Mouse (Mus musculus): Measurements from ENCODE around the gene Tbc1d12. TPM values are rescaled to one million over a fixed set of nuclear protein-coding genes. Genes with fewer than 3 reads are reported as not detected.

The Tbc1d12 gene
- total RNA-seq, 1 experiment, result 4.8 TPM

- Histone ChIP-seq H3K36me3 (ENCODE audit: control insufficient read depth, insufficient read depth, low read length, poor library complexity, severe bottlenecking) (no peaks in the 10 kb centered on the region), H3K9me3 (ENCODE audit: control insufficient read depth, insufficient read depth, low read depth, low read length) (no peaks in the 10 kb centered on the region), H3K4me3 (ENCODE audit: insufficient read depth in 1 of 2, low read depth in 1 of 2, low read length in 2 of 2, poor library complexity in 1 of 2, severe bottlenecking in 1 of 2) (no peak overlapping the region), H3K4me1 (ENCODE audit: control insufficient read depth in 2 of 2, insufficient read depth in 2 of 2, low read length in 2 of 2, poor library complexity in 1 of 2) (peaks cover 0 to under 1% of the 10 kb centered on the region in 2 experiments; a peak in 1 of 4 replicates), H3K9ac (ENCODE audit: insufficient read depth, low read depth, low read length, poor library complexity, severe bottlenecking) (no peak overlapping the region), H3K27ac (ENCODE audit: insufficient read depth, low read depth, low read length, poor library complexity, severe bottlenecking) (no peak overlapping the region)
- DNase-seq (ENCODE audit: low read depth, low spot score), result no peak
- in situ Hi-C loops (cut with MboI; ENCODE audit: low sequenced_read_pairs in 2 of 2, unreplicated experiment in 2 of 2), result no loop called here
- no peak for TF ChIP-seq CHD2 (IDR thresholded peaks at IDR 0.05; ENCODE audit: low read depth, low read length)
- TF ChIP-seq ZC3H11A (IDR thresholded peaks at IDR 0.05; ENCODE audit: borderline replicate concordance, low read depth, low read length), result no peak
- TF ChIP-seq HCFC1 (IDR thresholded peaks at IDR 0.05; ENCODE audit: borderline replicate concordance, insufficient read depth, low read length), result no peak
- TF ChIP-seq MAFK (IDR thresholded peaks at IDR 0.05; ENCODE audit: insufficient read depth, low read depth, low read length), result no peak
- no peak for TF ChIP-seq ZNF384 (IDR thresholded peaks at IDR 0.05; ENCODE audit: low read depth, low read length)
Measured at GRCm38 (mm10) chr19:38880300-38880699, 43.9 kb downstream of the Tbc1d12 start.

- Histone ChIP-seq H3K4me1 (ENCODE audit: control insufficient read depth in 2 of 2, insufficient read depth in 2 of 2, low read length in 2 of 2, poor library complexity in 1 of 2) (no peaks in the 10 kb centered on the region), H3K9ac (ENCODE audit: insufficient read depth, low read depth, low read length, poor library complexity, severe bottlenecking) (no peak overlapping the region), H3K27ac (ENCODE audit: insufficient read depth, low read depth, low read length, poor library complexity, severe bottlenecking) (no peak overlapping the region), H3K4me3 (ENCODE audit: insufficient read depth in 1 of 2, low read depth in 1 of 2, low read length in 2 of 2, poor library complexity in 1 of 2, severe bottlenecking in 1 of 2) (no peak overlapping the region), H3K36me3 (ENCODE audit: control insufficient read depth, insufficient read depth, low read length, poor library complexity, severe bottlenecking) (no peaks in the 10 kb centered on the region), H3K9me3 (ENCODE audit: control insufficient read depth, insufficient read depth, low read depth, low read length) (no peaks in the 10 kb centered on the region)
- in situ Hi-C loops (cut with MboI; ENCODE audit: low sequenced_read_pairs in 2 of 2, unreplicated experiment in 2 of 2), result no loop called here
- no peak for DNase-seq (ENCODE audit: low read depth, low spot score)
- TF ChIP-seq CHD2 (IDR thresholded peaks at IDR 0.05; ENCODE audit: low read depth, low read length) (no peak), HCFC1 (IDR thresholded peaks at IDR 0.05; ENCODE audit: borderline replicate concordance, insufficient read depth, low read length) (no peak), ZC3H11A (IDR thresholded peaks at IDR 0.05; ENCODE audit: borderline replicate concordance, low read depth, low read length) (no peak), MAFK (IDR thresholded peaks at IDR 0.05; ENCODE audit: insufficient read depth, low read depth, low read length) (no peak), ZNF384 (IDR thresholded peaks at IDR 0.05; ENCODE audit: low read depth, low read length) (no peak)
Measured at GRCm38 (mm10) chr19:38901146-38902135, 65.1 kb downstream of the Tbc1d12 start.

- no peaks in the 10 kb centered on the region for H3K9me3 ChIP-seq (ENCODE audit: control insufficient read depth, insufficient read depth, low read depth, low read length)
Measured at GRCm38 (mm10) chr19:38902501-38902900, 66.1 kb downstream of the Tbc1d12 start.

GRCm38 (mm10) chr19:38913786-38914185 is 77.4 kb downstream of the Tbc1d12 start:
- Histone ChIP-seq H3K36me3 (ENCODE audit: control insufficient read depth, insufficient read depth, low read length, poor library complexity, severe bottlenecking) (peaks cover 2% of the 10 kb centered on the region; the same call in 1 of the 2 replicates), H3K27ac (ENCODE audit: insufficient read depth, low read depth, low read length, poor library complexity, severe bottlenecking) (no peak overlapping the region), H3K9me3 (ENCODE audit: control insufficient read depth, insufficient read depth, low read depth, low read length) (no peaks in the 10 kb centered on the region), H3K9ac (ENCODE audit: insufficient read depth, low read depth, low read length, poor library complexity, severe bottlenecking) (no peak overlapping the region), H3K4me1 (ENCODE audit: control insufficient read depth in 2 of 2, insufficient read depth in 2 of 2, low read length in 2 of 2, poor library complexity in 1 of 2) (no peaks in the 10 kb centered on the region), H3K4me3 (ENCODE audit: insufficient read depth in 1 of 2, low read depth in 1 of 2, low read length in 2 of 2, poor library complexity in 1 of 2, severe bottlenecking in 1 of 2) (no peak overlapping the region)
- DNase-seq (ENCODE audit: low read depth, low spot score), result no peak
- in situ Hi-C loops (cut with MboI; ENCODE audit: low sequenced_read_pairs in 2 of 2, unreplicated experiment in 2 of 2), result no loop called here
- TF ChIP-seq HCFC1 (IDR thresholded peaks at IDR 0.05; ENCODE audit: borderline replicate concordance, insufficient read depth, low read length) (no peak), CHD2 (IDR thresholded peaks at IDR 0.05; ENCODE audit: low read depth, low read length) (no peak), ZNF384 (IDR thresholded peaks at IDR 0.05; ENCODE audit: low read depth, low read length) (no peak), MAFK (IDR thresholded peaks at IDR 0.05; ENCODE audit: insufficient read depth, low read depth, low read length) (no peak), ZC3H11A (IDR thresholded peaks at IDR 0.05; ENCODE audit: borderline replicate concordance, low read depth, low read length) (no peak)

More at GRCm38 (mm10) chr19:38902501-38902900, 66.1 kb downstream of the Tbc1d12 start:
- Histone ChIP-seq H3K4me3 (ENCODE audit: insufficient read depth in 1 of 2, low read depth in 1 of 2, low read length in 2 of 2, poor library complexity in 1 of 2, severe bottlenecking in 1 of 2) (no peak overlapping the region), H3K36me3 (ENCODE audit: control insufficient read depth, insufficient read depth, low read length, poor library complexity, severe bottlenecking) (no peaks in the 10 kb centered on the region), H3K4me1 (ENCODE audit: control insufficient read depth in 2 of 2, insufficient read depth in 2 of 2, low read length in 2 of 2, poor library complexity in 1 of 2) (no peaks in the 10 kb centered on the region), H3K27ac (ENCODE audit: insufficient read depth, low read depth, low read length, poor library complexity, severe bottlenecking) (no peak overlapping the region), H3K9ac (ENCODE audit: insufficient read depth, low read depth, low read length, poor library complexity, severe bottlenecking) (no peak overlapping the region)
- in situ Hi-C loops (cut with MboI; ENCODE audit: low sequenced_read_pairs in 2 of 2, unreplicated experiment in 2 of 2), result no loop called here
- no peak for DNase-seq (ENCODE audit: low read depth, low spot score)
- TF ChIP-seq MAFK (IDR thresholded peaks at IDR 0.05; ENCODE audit: insufficient read depth, low read depth, low read length), result no peak
- TF ChIP-seq ZC3H11A (IDR thresholded peaks at IDR 0.05; ENCODE audit: borderline replicate concordance, low read depth, low read length), result no peak
- TF ChIP-seq CHD2 (IDR thresholded peaks at IDR 0.05; ENCODE audit: low read depth, low read length), result no peak
- no peak for TF ChIP-seq HCFC1 (IDR thresholded peaks at IDR 0.05; ENCODE audit: borderline replicate concordance, insufficient read depth, low read length)
- TF ChIP-seq ZNF384 (IDR thresholded peaks at IDR 0.05; ENCODE audit: low read depth, low read length), result no peak

All from ES-E14 (cell line).